Mouse (Mus musculus): ENCODE results near the gene Rbpjl. TPM values are rescaled to one million over a fixed set of nuclear protein-coding genes. Genes with fewer than 3 reads are reported as not detected.

Rbpjl gene
- polyA plus RNA-seq, 1 experiment from 2014 or later: 0.17 TPM

- 50% methylated on average over 12 of the region's 13 CpGs for WGBS
These were observed 49.2 kb downstream of the Rbpjl start for GRCm38 (mm10) chr2:164452000-164452676.

GRCm38 (mm10) chr2:164453047-164453757 is 50.3 kb downstream of the Rbpjl start:
- Histone ChIP-seq H3K9me3 (replicated peaks) (no peaks in the 10 kb centered on the region), H3K27ac (replicated peaks) (no peak overlapping the region), H3K4me1 (peaks cover 7% of the 10 kb centered on the region), H3K4me2 (no peak overlapping the region), H3K9ac (replicated peaks) (no peak overlapping the region), H3K4me3 (replicated peaks) (no peak overlapping the region), H3K36me3 (no peaks in the 10 kb centered on the region), H3K27me3 (replicated peaks) (no peaks in the 10 kb centered on the region)
- WGBS: 86% methylated on average over 14 of the region's 14 CpGs
- no peak for ATAC-seq (ENCODE audit: low FRiP score)

More at GRCm38 (mm10) chr2:164452000-164452676, 49.2 kb downstream of the Rbpjl start:
- no peak for ATAC-seq (ENCODE audit: low FRiP score)
- H3K9ac ChIP-seq (replicated peaks): no peak overlapping the region
- no peaks in the 10 kb centered on the region for H3K36me3 ChIP-seq
- H3K27ac ChIP-seq (replicated peaks): no peak overlapping the region
- H3K4me1 ChIP-seq: peaks cover 7% of the 10 kb centered on the region
- H3K4me3 ChIP-seq (replicated peaks): no peak overlapping the region
- no peaks in the 10 kb centered on the region for H3K27me3 ChIP-seq (replicated peaks)
- H3K4me2 ChIP-seq: no peak overlapping the region
- no peaks in the 10 kb centered on the region for H3K9me3 ChIP-seq (replicated peaks)

- Histone ChIP-seq H3K4me2 (no peak overlapping the region), H3K36me3 (no peaks in the 10 kb centered on the region), H3K9me3 (replicated peaks) (no peaks in the 10 kb centered on the region), H3K27me3 (replicated peaks) (no peaks in the 10 kb centered on the region), H3K4me3 (replicated peaks) (no peak overlapping the region), H3K4me1 (peaks cover 7% of the 10 kb centered on the region), H3K9ac (replicated peaks) (no peak overlapping the region), H3K27ac (replicated peaks) (no peak overlapping the region)
- WGBS: 77% methylated on average over 7 of the region's 7 CpGs
- no peak for ATAC-seq (ENCODE audit: low FRiP score)
These were observed 51.1 kb downstream of the Rbpjl start for GRCm38 (mm10) chr2:164453887-164454500.

- ATAC-seq (ENCODE audit: low FRiP score): no peak
- 86% methylated on average over 10 of the region's 10 CpGs for WGBS
- peaks cover 7% of the 10 kb centered on the region for H3K4me1 ChIP-seq
- H3K9ac ChIP-seq (replicated peaks): no peak overlapping the region
- no peaks in the 10 kb centered on the region for H3K27me3 ChIP-seq (replicated peaks)
- no peak overlapping the region for H3K4me2 ChIP-seq
- H3K4me3 ChIP-seq (replicated peaks): no peak overlapping the region
- H3K36me3 ChIP-seq: no peaks in the 10 kb centered on the region
- H3K9me3 ChIP-seq (replicated peaks): no peaks in the 10 kb centered on the region
- H3K27ac ChIP-seq (replicated peaks): no peak overlapping the region
These were observed 51.9 kb downstream of the Rbpjl start for GRCm38 (mm10) chr2:164454846-164455245.

GRCm38 (mm10) chr2:164455421-164456190 is 52.7 kb downstream of the Rbpjl start:
- ATAC-seq (ENCODE audit: low FRiP score): no peak
- Histone ChIP-seq H3K27me3 (replicated peaks) (no peaks in the 10 kb centered on the region), H3K27ac (replicated peaks) (no peak overlapping the region), H3K4me1 (peaks cover 7% of the 10 kb centered on the region), H3K4me3 (replicated peaks) (no peak overlapping the region), H3K4me2 (no peak overlapping the region), H3K36me3 (no peaks in the 10 kb centered on the region), H3K9ac (replicated peaks) (no peak overlapping the region), H3K9me3 (replicated peaks) (no peaks in the 10 kb centered on the region)
- 77% methylated on average over 6 of the region's 6 CpGs for whole genome bisulfite sequencing

GRCm38 (mm10) chr2:164456413-164456812 is 53.5 kb downstream of the Rbpjl start:
- Histone ChIP-seq H3K9me3 (replicated peaks) (no peaks in the 10 kb centered on the region), H3K4me2 (peak overlapping the region; percentile 37), H3K4me3 (replicated peaks) (no peak overlapping the region), H3K9ac (replicated peaks) (peak overlapping the region; percentile 2; the same call in 1 of the 2 replicates), H3K27ac (replicated peaks) (no peak overlapping the region), H3K4me1 (peaks cover 7% of the 10 kb centered on the region), H3K27me3 (replicated peaks) (no peaks in the 10 kb centered on the region), H3K36me3 (no peaks in the 10 kb centered on the region)
- no peak for ATAC-seq (ENCODE audit: low FRiP score)
- WGBS: 88% methylated on average over 1 of the region's 1 CpGs

- no peak for ATAC-seq (ENCODE audit: low FRiP score)
- Histone ChIP-seq H3K9me3 (replicated peaks) (no peaks in the 10 kb centered on the region), H3K36me3 (no peaks in the 10 kb centered on the region), H3K9ac (replicated peaks) (peak within 1 kb of the TSS; percentile 2; the same call in 1 of the 2 replicates), H3K27ac (replicated peaks) (no peak within 1 kb of the TSS), H3K4me1 (peaks cover 11% of the 10 kb centered on the region), H3K27me3 (replicated peaks) (no peaks in the 10 kb centered on the region), H3K4me3 (replicated peaks) (peak within 1 kb of the TSS; percentile 2; the same call in 1 of the 2 replicates), H3K4me2 (peak within 1 kb of the TSS; percentile 37)
- WGBS: 0% methylated on average over 7 of the region's 7 CpGs
These were observed 53.9 kb downstream of the Rbpjl start, which contains the start of gene Sys1 for GRCm38 (mm10) chr2:164456864-164457300. TSS of gene Sys1 (plus strand) at chr2:164456964.

GRCm38 (mm10) chr2:164457942-164458341 is 55.0 kb downstream of the Rbpjl start:
- 0 out of 2 replicates have a peak, but pooled peaks cover 2% of the 10 kb centered on the region for H3K36me3 ChIP-seq
- H3K9ac ChIP-seq (replicated peaks): no peak overlapping the region
- no peaks in the 10 kb centered on the region for H3K9me3 ChIP-seq (replicated peaks)
- WGBS: 56% methylated on average over 7 of the region's 7 CpGs
- H3K4me3 ChIP-seq (replicated peaks): no peak overlapping the region
- no peak overlapping the region for H3K27ac ChIP-seq (replicated peaks)
- no peak overlapping the region for H3K4me2 ChIP-seq
- peaks cover 22% of the 10 kb centered on the region for H3K4me1 ChIP-seq
- no peak for ATAC-seq (ENCODE audit: low FRiP score)
- H3K27me3 ChIP-seq (replicated peaks): no peaks in the 10 kb centered on the region

GRCm38 (mm10) chr2:164458535-164458934 is 55.6 kb downstream of the Rbpjl start:
- Histone ChIP-seq H3K36me3 (0 out of 2 replicates have a peak, but pooled peaks cover 8% of the 10 kb centered on the region), H3K4me2 (no peak overlapping the region), H3K27ac (replicated peaks) (no peak overlapping the region), H3K9ac (replicated peaks) (no peak overlapping the region), H3K4me1 (peaks cover 23% of the 10 kb centered on the region), H3K4me3 (replicated peaks) (no peak overlapping the region), H3K9me3 (replicated peaks) (no peaks in the 10 kb centered on the region), H3K27me3 (replicated peaks) (no peaks in the 10 kb centered on the region)
- no peak for ATAC-seq (ENCODE audit: low FRiP score)
- 89% methylated on average over 8 of the region's 8 CpGs for WGBS

GRCm38 (mm10) chr2:164460745-164461551 is 58.0 kb downstream of the Rbpjl start, which contains the start of gene Gm20458:
TSS of gene Gm20458 (plus strand) at chr2:164460967.
- Histone ChIP-seq H3K4me2 (peak within 1 kb of the TSS; percentile 73), H3K9me3 (replicated peaks) (no peaks in the 10 kb centered on the region), H3K4me3 (replicated peaks) (peak within 1 kb of the TSS; percentile 88), H3K27me3 (replicated peaks) (no peaks in the 10 kb centered on the region), H3K36me3 (peaks cover 29% of the 10 kb centered on the region), H3K9ac (replicated peaks) (peak within 1 kb of the TSS; percentile 78), H3K27ac (replicated peaks) (peak within 1 kb of the TSS; percentile 92), H3K4me1 (peaks cover 23% of the 10 kb centered on the region)
- peak; percentile 99 for ATAC-seq (ENCODE audit: low FRiP score)
- WGBS: under 1% methylated on average over 71 of the region's 79 CpGs
